Mouse (Mus musculus) kidney, postnatal 36 days (tissue): ENCODE results near the gene Uba7.
A peak's percentile ranks its signal among the peaks of the same experiment; 100 is the strongest.

ENCODE experiments used
- DNase-seq, 2 experiments: peaks; one replicate each; pipeline ENCODE4 v3.0.0; 2021 to 2022; ENCODE audit warnings: mixed read lengths in 2 of 2

The Uba7 gene

GRCm38 (mm10) chr9:107962916-107963315, 12.4 kb upstream of the Uba7 start:
- no peak for DNase-seq

- DNase-seq: peak; percentile 82 to 96
These were observed 11.6 kb upstream of the Uba7 start for GRCm38 (mm10) chr9:107963700-107964099.

- DNase-seq: no peak
These were observed 10.6 kb upstream of the Uba7 start for GRCm38 (mm10) chr9:107964681-107965080.

- DNase-seq: no peak
These were observed 8.6 kb upstream of the Uba7 start for GRCm38 (mm10) chr9:107966676-107967075.

- DNase-seq: peak in 1 of 2 experiments; percentile 23
These were observed 7.9 kb upstream of the Uba7 start for GRCm38 (mm10) chr9:107967437-107967836.

- no peak for DNase-seq
These were observed 6.8 kb upstream of the Uba7 start for GRCm38 (mm10) chr9:107968531-107968930.

- DNase-seq: no peak
These were observed 5.0 kb upstream of the Uba7 start for GRCm38 (mm10) chr9:107970311-107970710.

- DNase-seq: peak; percentile 42 to 49
These were observed 3.4 kb upstream of the Uba7 start for GRCm38 (mm10) chr9:107971690-107972541.

- DNase-seq: no peak
These were observed 674 bp upstream of the Uba7 start for GRCm38 (mm10) chr9:107974491-107975171.

- no peak for DNase-seq
These were observed 3.5 kb downstream of the Uba7 start for GRCm38 (mm10) chr9:107978815-107979214.

- DNase-seq: peak; percentile 38 to 42
These were observed 6.6 kb downstream of the Uba7 start for GRCm38 (mm10) chr9:107981684-107982605.

GRCm38 (mm10) chr9:107982681-107983346, 7.5 kb downstream of the Uba7 start, which contains the start of gene Gm20661:
Gm20661 (plus strand) TSS chr9:107983058.
- DNase-seq: peak; percentile 78 to 79

- DNase-seq: peak; percentile 89 to 92
These were observed 8.2 kb downstream of the Uba7 start for GRCm38 (mm10) chr9:107983421-107983890.

- no peak for DNase-seq
These were observed 8.9 kb downstream of the Uba7 start for GRCm38 (mm10) chr9:107984052-107984753.

GRCm38 (mm10) chr9:107984754-107985055, 9.4 kb downstream of the Uba7 start:
- no peak for DNase-seq

GRCm38 (mm10) chr9:107985131-107986119, 10.1 kb downstream of the Uba7 start, which contains the start of gene Inka1:
Inka1 (minus strand) TSS chr9:107985879.
- peak; percentile 90 to 96 for DNase-seq

- peak; percentile 85 to 89 for DNase-seq
These were observed 11.1 kb downstream of the Uba7 start for GRCm38 (mm10) chr9:107986376-107986775.

GRCm38 (mm10) chr9:107987950-107988349, 12.6 kb downstream of the Uba7 start:
- no peak for DNase-seq

- no peak for DNase-seq
These were observed 16.9 kb downstream of the Uba7 start, which contains the start of gene Cdhr4 for GRCm38 (mm10) chr9:107992197-107992596. Cdhr4 (plus strand) TSS chr9:107992497.

GRCm38 (mm10) chr9:107993013-107993412, 17.7 kb downstream of the Uba7 start:
- DNase-seq: no peak
